Mouse (Mus musculus): ENCODE measurements around the gene Bivm.

The Bivm gene

DNA sequence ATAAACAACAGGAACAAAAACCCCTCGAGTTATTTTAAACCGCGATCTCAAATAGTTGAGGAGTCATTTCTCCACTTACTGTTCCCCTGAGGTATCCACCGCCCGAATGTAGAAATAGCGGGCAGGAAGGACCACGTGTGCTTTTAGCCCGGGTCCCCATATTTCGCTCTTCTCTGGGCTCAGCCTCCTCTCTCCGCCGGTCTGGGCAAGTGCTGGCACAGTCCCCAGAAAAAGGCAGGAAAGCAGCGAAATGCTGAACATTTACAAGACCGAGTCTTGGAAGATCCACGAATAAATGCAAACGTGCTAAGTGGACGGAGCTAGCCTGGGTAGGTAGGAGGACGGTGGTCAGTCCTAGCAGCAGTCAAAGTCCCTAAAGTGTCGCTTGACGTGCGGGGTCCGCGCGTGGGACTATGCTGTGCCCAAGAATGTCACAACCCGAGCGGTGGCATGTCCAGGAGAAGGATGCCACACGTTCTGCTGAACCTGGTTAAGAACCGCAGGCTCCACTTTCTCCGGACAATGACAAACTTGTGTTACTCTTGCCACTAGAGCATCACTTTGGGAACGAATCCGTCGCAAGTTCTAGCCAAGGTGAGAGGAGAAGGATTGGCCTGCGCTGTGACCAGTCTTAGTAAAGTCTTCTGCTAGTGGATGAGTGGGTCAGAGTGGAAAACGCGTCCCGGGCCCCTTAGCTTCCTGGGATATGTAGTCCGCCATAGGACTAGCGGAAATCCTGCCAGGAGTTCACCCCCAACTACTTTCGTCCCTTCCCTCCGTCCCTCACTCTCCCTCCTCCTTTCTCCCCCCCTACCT lies at the start of gene Bivm, which contains the start of gene Kdelc1:
Bivm (plus strand) TSS at position 719 of the 816 bp plus-strand sequence.
Kdelc1 (minus strand) TSS at position 570 of the 816 bp plus-strand sequence.
- in situ Hi-C loops (cut with MboI), result no loop called here

GRCm38 (mm10) chr1:44101448-44102225 lies 17.1 kb upstream of the Bivm start:
- in situ Hi-C loops (cut with MboI), result no loop called here

DNA sequence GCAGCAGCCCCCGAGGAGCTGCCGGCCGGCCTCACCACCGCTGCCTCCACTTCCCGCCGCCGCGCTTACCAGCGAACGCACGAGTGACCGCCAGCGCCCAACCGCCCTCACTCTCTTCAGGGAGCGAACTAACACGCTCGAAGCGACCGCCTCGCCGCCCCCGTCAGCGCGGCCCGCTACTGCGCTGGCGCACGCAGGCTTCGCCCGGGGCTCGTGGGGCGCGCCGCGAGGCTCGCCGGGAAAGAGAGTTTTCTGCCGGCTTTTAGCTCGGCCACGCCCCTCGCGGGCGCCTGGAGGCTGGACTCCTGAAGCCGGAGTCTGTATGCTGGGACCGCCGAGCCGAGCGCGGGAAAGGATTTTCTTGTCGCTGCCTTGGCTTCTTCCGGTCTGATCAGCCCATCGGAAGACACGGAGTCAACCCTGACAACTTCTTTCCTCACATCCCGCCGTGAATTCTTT lies 16.5 kb upstream of the Bivm start, which contains the start of gene Tex30:
Tex30 (minus strand) TSS at position 183 of the 459 bp plus-strand sequence.
- in situ Hi-C loops (cut with MboI), result no loop called here

GRCm38 (mm10) chr1:44102939-44103338 lies 15.8 kb upstream of the Bivm start:
- in situ Hi-C loops (cut with MboI), result no loop called here

DNA sequence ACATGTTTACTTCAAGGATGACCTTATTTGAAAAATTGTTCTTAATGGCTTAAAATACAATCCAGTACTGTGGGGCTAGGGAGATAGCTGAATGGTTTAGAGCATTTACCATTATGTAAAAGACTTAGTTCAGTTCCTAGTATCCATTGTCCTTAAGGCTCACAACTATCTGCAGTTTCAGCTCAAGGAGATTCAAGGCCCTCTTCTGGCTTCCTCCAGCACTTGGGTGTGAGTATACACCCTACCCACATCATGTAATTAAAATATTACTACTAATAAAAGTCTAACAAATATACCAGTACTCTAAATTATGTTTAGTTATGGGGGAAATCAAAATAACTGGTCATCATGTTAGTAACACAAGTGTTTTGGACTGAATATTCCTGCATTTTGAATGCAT lies 1.2 kb upstream of the Bivm start:
- in situ Hi-C loops (cut with MboI), result no loop called here

- in situ Hi-C loops (cut with MboI), result no loop called here
Measured at GRCm38 (mm10) chr1:44119201-44120073, 680 bp downstream of the Bivm start.

- in situ Hi-C loops (cut with MboI), result no loop called here
Measured at GRCm38 (mm10) chr1:44120074-44120406, 1.3 kb downstream of the Bivm start.

DNA sequence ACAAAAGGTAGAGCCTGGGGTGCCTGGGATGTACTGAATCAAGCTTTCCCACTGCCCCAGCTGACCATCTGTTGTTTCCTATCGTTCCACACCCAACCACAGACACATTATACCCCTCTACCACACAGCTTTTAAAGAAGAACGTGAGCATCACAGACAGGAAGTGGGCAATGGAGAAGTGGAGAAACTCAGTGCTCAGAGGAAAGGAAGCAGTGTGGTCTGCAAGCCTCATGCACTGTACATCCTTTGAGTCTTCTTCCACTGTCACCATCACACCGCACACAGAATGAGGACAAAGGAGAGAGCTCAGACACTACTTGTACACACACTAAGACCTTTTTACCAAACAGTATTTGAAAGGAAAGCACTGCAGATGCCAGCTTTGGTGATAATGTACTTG lies 3.5 kb downstream of the Bivm start:
- in situ Hi-C loops (cut with MboI), result no loop called here

DNA sequence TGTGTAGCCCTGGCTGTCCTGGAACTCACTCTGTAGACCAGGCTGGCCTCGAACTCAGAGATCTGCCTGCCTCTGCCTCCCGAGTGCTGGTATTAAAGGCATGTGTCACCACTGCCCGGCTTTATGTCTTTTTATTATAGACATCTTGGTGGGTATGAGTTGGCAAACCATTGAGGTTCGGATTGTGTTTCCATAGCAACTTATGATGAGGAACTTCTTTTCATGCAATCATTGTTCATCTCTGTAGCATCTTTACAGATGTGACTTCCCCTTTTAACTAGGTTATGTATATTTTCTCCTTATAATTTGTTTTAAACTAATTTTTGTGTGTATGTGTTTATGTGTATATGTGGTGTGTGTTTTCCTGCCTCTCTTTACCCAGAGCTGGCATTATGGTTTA lies 6.8 kb downstream of the Bivm start:
- in situ Hi-C loops (cut with MboI), result no loop called here

- in situ Hi-C loops (cut with MboI), result no loop called here
Measured at GRCm38 (mm10) chr1:44129929-44130581, 11.3 kb downstream of the Bivm start.

DNA sequence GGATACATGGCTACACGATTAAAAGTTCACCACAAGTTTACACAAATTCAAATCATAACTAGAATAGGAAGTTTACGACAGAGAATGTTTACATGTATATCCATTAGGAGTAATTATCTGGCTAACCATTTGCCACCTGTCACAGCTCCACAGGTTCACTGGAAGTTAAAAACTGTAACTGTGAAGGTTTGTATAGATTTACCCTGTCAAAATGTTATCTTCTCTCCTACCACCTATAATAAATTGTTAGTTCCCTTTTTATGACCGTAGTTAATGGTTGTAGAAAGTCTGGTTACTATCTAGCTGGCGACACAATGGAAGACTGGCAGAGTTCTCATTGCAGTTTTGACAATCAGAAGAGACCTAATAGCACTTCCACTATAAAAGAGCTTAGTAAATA lies 21.5 kb downstream of the Bivm start:
- in situ Hi-C loops (cut with MboI), result no loop called here

DNA sequence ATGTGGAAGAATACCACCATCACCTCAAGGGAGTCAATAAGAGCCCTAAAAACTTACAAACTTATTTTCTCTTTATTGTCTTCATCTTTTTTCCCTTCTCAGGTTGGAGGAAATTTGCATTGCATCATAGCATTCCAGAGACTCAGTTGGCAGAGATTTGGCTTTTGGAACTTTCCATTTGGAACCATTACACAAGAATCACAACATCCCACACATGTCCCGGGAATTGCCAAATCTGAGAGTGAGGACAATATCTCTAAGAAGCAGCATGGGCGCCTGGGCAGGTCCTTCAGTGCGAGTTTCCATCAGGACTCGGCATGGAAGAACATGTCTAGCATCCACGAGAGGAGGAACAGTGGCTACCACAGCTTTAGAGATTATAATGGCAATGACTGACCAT lies 24.0 kb downstream of the Bivm start:
- in situ Hi-C loops (cut with MboI), result no loop called here

GRCm38 (mm10) chr1:44147563-44148381 lies 29.0 kb downstream of the Bivm start, which contains the start of gene Ercc5:
Ercc5 (plus strand) TSS chr1:44147744.
- in situ Hi-C loops (cut with MboI), result no loop called here

DNA sequence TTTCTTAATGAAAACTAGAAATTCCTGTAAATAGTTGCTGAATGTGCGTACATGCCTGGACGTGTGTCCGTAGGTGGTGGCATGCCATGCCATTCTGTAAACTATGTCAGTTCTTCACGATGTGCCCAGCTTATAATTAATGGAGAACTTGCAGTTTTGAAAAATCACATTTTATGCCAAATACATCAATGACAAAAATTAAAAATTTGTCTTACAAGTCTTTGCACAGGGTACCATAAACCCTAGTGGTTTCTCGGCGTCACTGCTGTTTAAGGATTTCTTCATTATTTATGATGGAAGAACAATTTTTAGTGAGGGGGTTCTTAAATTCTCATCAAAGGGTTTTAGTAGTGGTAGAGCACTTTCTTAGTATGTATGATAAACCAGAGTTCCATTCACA lies 29.9 kb downstream of the Bivm start:
- in situ Hi-C loops (cut with MboI), result no loop called here

- in situ Hi-C loops (cut with MboI), result no loop called here
Measured at GRCm38 (mm10) chr1:44155287-44155686, 36.5 kb downstream of the Bivm start.

DNA sequence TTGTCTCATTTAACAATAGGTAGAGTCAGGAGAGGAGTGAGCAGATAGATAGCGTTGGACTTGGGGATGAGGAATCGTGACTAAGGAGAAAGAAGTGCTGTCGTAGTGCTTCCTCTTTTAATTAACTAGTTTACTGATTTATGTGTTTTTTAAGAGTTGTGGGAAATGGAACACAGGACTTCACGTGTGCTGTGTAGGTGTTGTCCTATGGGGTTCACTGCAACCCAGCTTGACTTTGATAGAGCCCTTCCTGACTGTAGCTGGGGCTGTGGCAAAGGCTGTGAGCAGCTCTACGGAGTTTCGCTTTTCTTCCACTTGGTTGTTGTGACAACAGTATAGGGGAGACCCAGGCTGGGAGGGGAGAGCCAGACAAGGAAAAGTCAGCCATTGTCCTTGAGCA lies 39.6 kb downstream of the Bivm start:
- in situ Hi-C loops (cut with MboI), result no loop called here

- in situ Hi-C loops (cut with MboI), result no loop called here
Measured at GRCm38 (mm10) chr1:44161818-44162217, 43.1 kb downstream of the Bivm start.

DNA sequence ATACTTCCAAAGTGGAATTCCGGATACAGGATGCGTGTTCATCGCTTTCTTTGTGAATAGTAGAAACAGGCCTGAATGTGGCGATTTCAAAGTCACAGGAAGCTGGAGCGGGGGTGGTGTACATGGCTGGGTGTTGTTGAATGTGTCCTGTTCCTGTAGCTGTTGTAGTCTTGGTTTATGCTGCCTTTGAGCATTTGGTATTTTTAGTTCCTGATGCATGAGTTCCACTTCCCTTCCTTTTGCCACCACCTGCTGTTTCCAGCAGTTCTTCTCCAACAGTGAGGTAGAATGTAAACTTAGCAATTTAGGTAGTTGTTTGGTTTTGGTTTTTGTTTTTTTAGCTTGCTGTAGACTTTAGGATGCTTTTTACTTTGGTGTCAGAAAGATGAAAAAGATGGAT lies 43.6 kb downstream of the Bivm start:
- in situ Hi-C loops (cut with MboI), result no loop called here

DNA sequence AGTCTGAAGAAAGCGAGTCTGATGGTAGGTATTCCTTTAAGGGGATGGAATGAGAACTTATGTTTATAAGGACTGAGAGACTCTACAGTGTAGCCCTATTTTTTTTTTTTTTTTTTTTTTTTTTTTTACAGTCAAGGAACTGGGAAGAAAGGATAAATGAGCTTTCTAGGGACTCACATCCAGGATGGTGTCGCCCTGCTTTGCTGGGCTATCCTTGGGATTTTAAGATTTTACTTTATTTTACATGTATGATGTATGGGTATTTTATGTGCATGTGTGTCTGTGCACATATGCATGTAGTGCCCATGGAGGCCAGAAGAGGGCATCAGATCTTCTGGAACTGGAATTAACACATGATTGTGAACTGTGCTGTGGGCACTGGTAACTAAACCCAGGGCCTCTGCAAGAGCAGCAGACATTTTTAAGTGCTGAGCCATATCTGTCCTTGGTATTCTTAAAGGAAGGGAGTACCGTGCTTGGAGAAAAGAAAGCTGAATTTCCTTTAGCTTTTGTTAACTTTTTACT lies 49.2 kb downstream of the Bivm start:
- in situ Hi-C loops (cut with MboI), result no loop called here

DNA sequence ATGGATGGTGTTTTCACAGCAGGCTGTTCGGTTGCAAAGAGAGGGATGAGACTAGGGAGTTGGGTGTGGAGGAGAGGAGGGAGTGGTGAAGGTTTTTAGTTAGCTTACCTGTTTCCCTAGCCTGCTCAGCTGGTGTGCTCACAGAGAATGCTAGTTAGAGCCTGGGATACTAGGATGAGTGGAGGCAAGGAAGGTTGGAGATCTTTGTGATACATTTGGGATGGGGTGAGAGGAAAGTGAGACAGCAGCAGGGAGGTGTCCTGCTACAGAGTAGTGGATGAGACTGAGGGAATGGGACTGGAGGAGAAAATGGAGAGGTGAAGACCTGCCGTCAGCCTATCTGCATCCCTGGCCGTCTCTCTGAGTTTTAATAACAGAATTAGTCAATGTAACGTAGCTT lies 53.9 kb downstream of the Bivm start:
- in situ Hi-C loops (cut with MboI), result no loop called here
